Mouse (Mus musculus) forebrain, embryonic 11.5 days (tissue): ENCODE data around the gene Gm12184. TPM values are rescaled to one million over a fixed set of nuclear protein-coding genes. Genes with fewer than 3 reads are reported as not detected.
A peak's percentile ranks its signal among the peaks of the same experiment; 100 is the strongest.
"Not testable (repeated sequence)": the region's sequence is repeated elsewhere in the genome, so short reads cannot be mapped to it uniquely, and the experiment has no call there.

Experiments
- ATAC-seq: fragments of 200-750 bp; cut with Nextera tagmentation; replicated peaks from 2 replicates; pipeline ENCODE4 v1.8.0; 2017; ENCODE audit warnings: moderate TSS enrichment; ENCODE audit not compliant: low FRiP score
- DNase-seq: peaks from one replicate; pipeline ENCODE4 v3.0.0-alpha.2; 2017; ENCODE audit warnings: low spot score
- H3K27ac ChIP-seq: fragments of 300-500 bp; sonication (generic); 2 replicates; pipeline ENCODE4 v1.5.1; 2014; ENCODE audit warnings: low read depth, low read length
- H3K27me3 ChIP-seq: fragments of 300-500 bp; sonication (generic); 2 replicates; pipeline ENCODE4 v1.6.1; 2014; ENCODE audit warnings: mild to moderate bottlenecking, low read length, mixed read lengths; ENCODE audit not compliant: control insufficient read depth, insufficient read depth
- H3K36me3 ChIP-seq: fragments of 300-500 bp; sonication (generic); 2 replicates; pipeline ENCODE4 v1.6.1; 2014; ENCODE audit warnings: mild to moderate bottlenecking, low read length, moderate library complexity, mixed read lengths; ENCODE audit not compliant: control insufficient read depth, insufficient read depth
- H3K4me1 ChIP-seq: fragments of 300-500 bp; sonication (generic); replicated peaks from 2 replicates; pipeline ENCODE4 v1.6.1; 2014; ENCODE audit warnings: low read length, mixed read lengths; ENCODE audit not compliant: control insufficient read depth, insufficient read depth
- H3K4me2 ChIP-seq: fragments of 300-500 bp; sonication (generic); 2 replicates; pipeline ENCODE4 v1.6.1; 2014; ENCODE audit warnings: low read depth, mild to moderate bottlenecking, low read length, moderate library complexity, mixed read lengths; ENCODE audit not compliant: severe bottlenecking
- H3K4me3 ChIP-seq: fragments of 300-500 bp; sonication (generic); 2 replicates; pipeline ENCODE4 v1.5.1; 2014; ENCODE audit warnings: low read depth, low read length
- H3K9ac ChIP-seq: fragments of 300-500 bp; sonication (generic); 2 replicates; pipeline ENCODE4 v1.6.1; 2014; ENCODE audit warnings: low read length
- H3K9me3 ChIP-seq: fragments of 300-500 bp; sonication (generic); 2 replicates; pipeline ENCODE4 v1.6.1; 2016; ENCODE audit warnings: low read length, mixed read lengths; ENCODE audit not compliant: control insufficient read depth
- WGBS: fragments of 180-500 bp; shearing (Covaris S2); extraction: QIAGEN DNeasy Blood & Tissue Kit; methylation state at CpG from one replicate; pipeline ENCODE4 v1.1.7; 2014; 5-methylcytosine and 5-hydroxymethylcytosine counted together
- polyA plus RNA-seq: library from polyadenylated mRNA; unstranded; fragments of >200 nt; fragmentation: Nextera tagmentation; extraction: Ambion mirVana; gene quantifications from 2 replicates; pipeline ENCODE4 v1.2.1, GENCODE M21; 2014

Gm12184 gene
- polyA plus RNA-seq, result 12.3 and 12.7 TPM in 2 replicates

DNA sequence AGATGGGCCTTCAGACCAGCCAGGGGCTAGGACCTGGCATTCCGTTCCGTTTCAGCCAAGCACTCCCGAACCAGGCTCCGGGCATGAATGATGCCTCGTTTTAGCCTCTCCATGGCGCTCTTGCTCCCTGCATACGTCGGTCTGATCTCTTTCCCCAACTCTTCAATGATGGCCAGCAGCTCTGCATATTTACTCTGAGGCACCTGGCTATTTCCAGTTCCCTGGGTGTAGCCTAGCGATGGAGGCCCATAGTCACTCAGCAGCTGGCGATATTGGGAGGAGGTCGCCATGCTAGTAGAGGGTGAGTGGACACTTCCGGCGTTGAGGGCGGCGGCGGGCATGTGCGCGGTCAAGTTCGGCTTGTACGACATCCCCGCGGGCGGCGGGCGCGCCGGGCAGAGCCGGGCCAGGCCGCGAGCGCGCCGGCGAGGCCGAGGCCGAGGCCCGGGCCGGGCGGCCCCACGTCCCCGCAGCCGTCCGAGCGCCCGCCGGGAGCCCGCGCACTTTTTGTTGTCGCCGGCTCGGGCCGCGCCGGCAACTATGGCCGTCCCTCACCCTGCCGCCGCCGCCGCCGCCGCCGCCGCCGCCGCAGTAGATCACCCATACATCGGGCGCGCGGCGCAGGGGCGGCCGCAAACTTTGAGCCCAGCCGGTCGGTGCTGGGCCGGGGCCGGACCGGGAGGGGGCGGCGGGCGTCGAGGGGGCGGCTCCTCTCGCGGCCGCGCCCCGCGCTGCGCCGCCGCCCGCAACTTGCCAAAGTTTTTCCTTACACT is at the start of gene Gm12184, which contains the start of gene Trim7:
Gene Gm12184 (minus strand): TSS at position 677 of the 773 bp plus-strand sequence.
Gene Trim7 (plus strand): TSS at position 162 of the 773 bp plus-strand sequence.
- WGBS, result under 1% methylated on average over 41 of the region's 92 CpGs
- H3K4me2 ChIP-seq, result peak within 1 kb of the TSS; percentile 57
- H3K4me3 ChIP-seq, result peak within 1 kb of the TSS; percentile 42
- H3K4me1 ChIP-seq, H3K27ac ChIP-seq, H3K9me3 ChIP-seq, H3K36me3 ChIP-seq, DNase-seq: not testable (repeated sequence)
- peaks cover 13% of the 10 kb centered on the region for H3K27me3 ChIP-seq
- ATAC-seq, result peak; percentile 76
- peak within 1 kb of the TSS; percentile 43 for H3K9ac ChIP-seq

DNA sequence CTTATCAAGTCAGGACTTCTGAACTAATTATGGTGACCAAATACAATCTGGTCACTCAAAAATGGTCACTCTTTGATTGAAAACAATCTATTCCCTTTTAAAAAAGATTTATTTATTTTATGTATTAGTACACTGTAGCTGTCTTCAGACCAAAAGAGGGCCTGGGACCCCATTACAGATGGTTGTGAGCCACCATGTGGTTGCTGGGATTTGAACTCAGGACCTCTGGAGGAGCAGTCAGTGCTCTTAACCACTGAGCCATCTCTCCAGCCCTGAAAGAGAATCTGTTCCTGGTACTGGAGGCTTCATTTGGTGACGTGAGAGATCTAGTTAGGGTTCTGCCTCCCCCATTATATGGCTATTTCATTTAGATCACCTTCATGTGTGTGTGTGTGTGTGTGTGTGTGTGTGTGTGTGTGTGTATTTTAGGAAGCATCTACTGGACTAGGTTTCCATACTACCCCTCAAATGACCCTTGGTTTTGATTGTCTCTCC is 48.9 kb upstream of the Gm12184 start:
- H3K27me3 ChIP-seq, H3K27ac ChIP-seq, H3K4me3 ChIP-seq, ATAC-seq, H3K9ac ChIP-seq, H3K4me1 ChIP-seq, DNase-seq, H3K36me3 ChIP-seq, H3K9me3 ChIP-seq, H3K4me2 ChIP-seq: not testable (repeated sequence)
- 79% methylated on average over 1 of the region's 1 CpGs for WGBS

- Histone ChIP-seq H3K4me2 (no peak overlapping the region), H3K27me3 (no peaks in the 10 kb centered on the region), H3K9me3 (no peaks in the 10 kb centered on the region), H3K4me3 (no peak overlapping the region), H3K27ac (no peak overlapping the region), H3K36me3 (no peaks in the 10 kb centered on the region), H3K9ac (no peak overlapping the region), H3K4me1 (peaks cover 3% of the 10 kb centered on the region; the same call in 1 of the 2 replicates)
- 0 out of 2 replicates have a peak, but pooled peaks have one; percentile 54 for ATAC-seq
- peak; percentile 69 for DNase-seq
- 0% methylated on average over 4 of the region's 4 CpGs for WGBS
Measured at GRCm38 (mm10) chr11:48874465-48874864, 48.0 kb upstream of the Gm12184 start.

DNA sequence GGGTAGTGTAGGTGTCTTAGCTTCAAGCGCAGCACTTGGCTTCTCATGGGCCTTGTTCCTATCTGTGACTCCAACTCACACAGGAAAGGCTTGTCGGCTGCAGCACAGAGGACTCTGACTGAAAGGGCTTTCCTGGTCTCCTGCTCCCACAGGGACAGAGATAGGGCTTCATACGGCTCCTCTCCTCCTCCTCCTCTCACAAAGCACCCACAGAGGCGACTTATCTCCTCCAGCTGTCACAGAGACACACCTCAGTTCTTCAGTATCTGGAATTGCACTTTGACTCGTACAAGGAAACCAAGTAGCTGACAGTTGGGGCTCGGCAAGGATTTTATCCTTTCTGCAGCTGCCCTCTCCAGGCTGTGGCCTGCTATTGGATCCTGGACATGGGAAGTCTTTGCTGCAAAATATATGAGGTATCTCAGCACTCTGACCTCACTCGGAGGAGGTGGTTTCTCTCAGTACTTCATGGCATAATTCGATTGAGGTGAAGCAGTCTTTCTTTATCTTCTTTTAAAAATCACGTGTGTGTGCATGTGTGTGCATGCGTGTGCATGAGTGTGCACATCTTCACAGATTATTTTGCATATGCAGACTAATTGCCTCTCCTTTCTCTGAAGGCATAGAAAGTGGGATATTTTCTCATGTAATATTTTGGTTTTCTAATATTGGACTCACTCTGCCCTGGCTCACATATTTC is 47.3 kb upstream of the Gm12184 start:
- no peaks in the 10 kb centered on the region for H3K9me3 ChIP-seq
- no peaks in the 10 kb centered on the region for H3K36me3 ChIP-seq
- WGBS, result 74% methylated on average over 10 of the region's 10 CpGs
- DNase-seq (peak; percentile 49), ATAC-seq (no peak)
- H3K9ac ChIP-seq, result no peak overlapping the region
- no peak overlapping the region for H3K4me3 ChIP-seq
- no peak overlapping the region for H3K27ac ChIP-seq
- H3K4me2 ChIP-seq, result no peak overlapping the region
- H3K4me1 ChIP-seq, result peaks cover 3% of the 10 kb centered on the region; the same call in 1 of the 2 replicates
- H3K27me3 ChIP-seq, result no peaks in the 10 kb centered on the region

DNA sequence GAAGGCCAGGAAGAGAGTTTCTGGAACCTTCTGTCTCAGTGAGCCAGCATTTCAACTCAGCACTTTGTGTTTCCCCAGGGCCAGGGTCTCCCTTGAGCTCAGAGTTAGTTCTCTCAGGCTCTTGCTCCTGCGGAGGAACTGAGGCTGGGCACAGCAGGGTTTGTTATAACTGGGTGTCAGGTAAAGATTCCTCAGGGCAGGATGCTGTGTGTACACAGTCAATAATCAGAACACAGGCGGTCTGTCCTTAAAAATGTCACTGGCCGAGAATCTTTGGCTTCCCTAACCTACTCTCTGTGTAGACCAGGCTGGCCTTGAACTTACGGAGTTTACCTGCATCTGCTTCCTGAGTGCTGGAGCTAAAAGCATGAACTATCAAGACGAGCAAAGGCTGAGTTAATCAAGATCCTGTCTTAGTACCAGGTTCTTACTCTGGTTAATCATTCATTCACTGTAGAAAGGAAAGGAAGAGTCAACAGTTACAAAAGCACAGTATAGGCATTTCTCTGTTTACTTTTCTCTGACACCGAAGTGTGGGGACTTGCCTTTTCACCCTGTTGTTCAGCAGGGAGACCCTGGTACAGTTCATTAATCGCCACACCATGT is 46.3 kb upstream of the Gm12184 start:
- H3K27ac ChIP-seq, result no peak overlapping the region
- WGBS, result 80% methylated on average over 7 of the region's 7 CpGs

DNA sequence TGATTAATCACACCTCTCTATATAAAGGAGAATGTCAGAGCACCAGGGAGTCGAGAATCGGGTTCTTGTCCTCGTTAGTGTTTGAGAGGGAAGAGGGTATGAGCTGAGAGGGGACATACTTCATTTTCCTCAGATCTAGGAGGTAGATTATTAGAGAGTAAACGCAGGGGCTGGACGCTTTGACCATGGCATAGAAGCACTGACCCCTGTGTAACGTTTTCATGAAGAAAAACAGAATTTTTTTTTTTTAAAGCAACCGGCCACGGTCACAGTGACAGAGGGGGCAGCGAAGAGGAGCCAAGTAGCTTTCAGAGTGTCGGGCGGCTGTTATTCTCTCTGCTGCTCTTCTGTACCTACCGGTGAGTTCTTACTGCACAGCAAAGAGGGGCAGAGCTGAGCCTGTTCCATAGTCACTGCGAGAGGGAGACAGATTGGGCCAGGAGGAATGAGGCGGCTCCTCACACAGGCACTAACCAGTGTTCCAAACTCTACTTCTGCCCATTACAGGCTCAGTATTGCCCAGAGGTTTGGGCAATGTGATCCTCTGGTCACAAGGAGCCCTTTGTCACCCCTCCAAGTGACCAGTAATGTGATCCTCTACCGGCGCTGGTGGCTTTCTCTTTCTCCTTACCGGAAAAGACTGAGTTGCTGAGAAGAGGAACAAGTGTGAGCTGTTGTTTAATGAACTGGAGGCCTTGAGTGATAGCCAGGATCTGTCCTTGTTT is 45.5 kb upstream of the Gm12184 start:
- peak overlapping the region; percentile 62; the same call in 1 of the 2 replicates for H3K9ac ChIP-seq
- H3K27ac ChIP-seq, result no peak overlapping the region
- no peaks in the 10 kb centered on the region for H3K36me3 ChIP-seq
- peaks cover 3% of the 10 kb centered on the region; the same call in 1 of the 2 replicates for H3K4me1 ChIP-seq
- 11% methylated on average over 17 of the region's 17 CpGs for WGBS
- peak overlapping the region; percentile 36 for H3K4me3 ChIP-seq
- H3K27me3 ChIP-seq, result no peaks in the 10 kb centered on the region
- H3K9me3 ChIP-seq, result no peaks in the 10 kb centered on the region
- no peak for ATAC-seq
- DNase-seq, result no peak
- peak overlapping the region; percentile 65 for H3K4me2 ChIP-seq

More for the DNA sequence above, 46.3 kb upstream of the Gm12184 start:
- no peak for DNase-seq
- ATAC-seq, result no peak
- Histone ChIP-seq H3K4me3 (no peak overlapping the region), H3K4me2 (no peak overlapping the region), H3K36me3 (no peaks in the 10 kb centered on the region), H3K27me3 (no peaks in the 10 kb centered on the region), H3K9me3 (no peaks in the 10 kb centered on the region), H3K4me1 (peaks cover 3% of the 10 kb centered on the region; the same call in 1 of the 2 replicates), H3K9ac (no peak overlapping the region)

GRCm38 (mm10) chr11:48871201-48871772 is 44.8 kb upstream of the Gm12184 start, which contains the start of gene Irgm1:
Gene Irgm1, minus strand, starts transcription at chr11:48871683.
- Histone ChIP-seq H3K9me3 (no peaks in the 10 kb centered on the region), H3K36me3 (no peaks in the 10 kb centered on the region), H3K4me2 (peak within 1 kb of the TSS; percentile 65), H3K9ac (peak within 1 kb of the TSS; percentile 62), H3K4me3 (peak within 1 kb of the TSS; percentile 36), H3K27ac (no peak within 1 kb of the TSS), H3K27me3 (no peaks in the 10 kb centered on the region), H3K4me1 (peaks cover 3% of the 10 kb centered on the region; the same call in 1 of the 2 replicates)
- peak; percentile 53 for ATAC-seq
- peak; percentile 69 for DNase-seq
- 2% methylated on average over 19 of the region's 19 CpGs for WGBS
